Mouse (Mus musculus): ENCODE data around the gene Gmip.

Gene Gmip

DNA sequence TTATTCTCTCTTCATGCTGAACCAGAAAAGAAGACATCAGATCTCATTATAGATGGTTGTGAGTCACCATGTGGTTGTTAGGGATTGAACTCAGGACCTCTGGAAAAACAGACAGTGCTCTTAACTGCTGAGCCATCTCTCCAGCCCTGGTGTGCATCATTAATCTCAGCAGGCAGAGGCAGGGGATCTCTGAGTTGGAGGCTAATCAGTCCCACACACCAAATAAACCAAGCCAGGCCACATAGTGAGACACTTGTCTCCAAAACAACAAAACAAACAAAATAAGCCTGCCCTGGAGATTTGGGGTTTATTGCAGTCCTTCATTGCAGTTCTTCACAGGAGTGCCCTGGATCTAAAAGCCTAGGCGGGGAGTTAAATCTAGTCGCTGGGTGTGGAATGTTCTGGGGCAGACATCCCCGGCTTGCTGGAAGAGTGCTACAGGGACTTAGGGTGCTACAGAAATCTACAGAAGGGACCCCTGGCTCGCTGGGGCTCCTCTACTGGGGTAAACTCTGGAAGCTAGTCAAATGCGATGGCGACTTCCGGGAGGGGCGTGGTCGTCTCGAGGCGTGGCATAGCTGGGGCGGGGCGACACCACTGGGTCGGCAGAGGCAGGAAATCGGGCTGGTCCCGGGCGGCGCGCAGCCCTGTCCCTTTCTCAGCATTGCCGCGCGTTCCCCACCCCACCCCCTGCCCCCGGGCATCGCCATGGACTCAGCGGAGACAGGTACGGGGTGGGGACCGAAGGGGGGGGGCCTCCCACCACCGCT, at the start of gene Gmip:
TSS of gene Gmip (plus strand) at position 586 of the 770 bp plus-strand sequence.
- DNase-seq, result peak; percentile 98

DNA sequence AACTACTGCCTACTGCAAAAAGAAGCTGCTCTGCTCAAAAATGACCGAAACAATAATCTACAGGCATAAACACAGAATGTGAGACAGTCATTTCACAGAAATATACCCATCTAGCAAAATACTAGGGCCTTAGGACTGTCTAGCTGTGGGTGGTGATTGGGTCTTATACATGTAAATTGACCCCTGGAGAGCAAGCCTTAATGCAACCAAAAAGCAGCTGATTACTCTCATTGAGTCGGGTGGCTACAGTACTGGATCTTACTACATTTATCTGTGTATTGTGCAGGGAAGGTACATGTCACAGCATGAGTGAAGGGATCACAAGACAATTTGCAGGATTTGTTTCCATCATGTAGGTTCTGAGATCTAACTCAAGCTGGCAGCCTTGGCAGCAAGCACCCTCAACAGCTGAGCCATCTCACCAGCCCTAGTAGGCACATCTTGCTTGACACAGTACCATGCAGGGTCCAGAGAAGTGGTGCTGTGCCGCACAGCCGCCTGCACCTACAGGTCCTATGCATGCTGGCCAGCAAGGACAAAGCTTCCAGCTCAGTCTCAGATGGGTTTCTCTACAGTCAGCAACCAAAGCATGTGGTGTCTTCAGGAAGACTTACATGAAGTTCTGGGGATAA, 46.5 kb upstream of the Gmip start:
- DNase-seq, result no peak

DNA sequence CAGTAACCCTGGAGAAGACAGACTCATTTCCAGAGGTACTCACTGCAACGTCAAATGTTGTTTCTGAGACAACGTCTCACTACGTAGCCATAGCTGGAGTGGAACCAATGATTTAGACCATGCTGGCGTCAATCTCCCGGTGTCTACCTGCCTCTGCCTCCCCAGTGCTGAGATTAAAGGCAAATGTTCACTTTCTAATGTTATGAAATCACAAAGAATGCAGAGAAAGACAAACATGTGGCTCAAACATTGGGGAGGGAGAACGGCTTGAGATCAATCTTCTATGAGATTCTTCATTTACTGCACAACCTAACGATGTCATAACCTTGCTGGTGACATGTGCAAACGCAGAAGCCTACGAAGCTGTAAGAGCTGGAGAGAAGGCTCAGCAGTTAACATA, 37.3 kb upstream of the Gmip start:
- no peak for DNase-seq

DNA sequence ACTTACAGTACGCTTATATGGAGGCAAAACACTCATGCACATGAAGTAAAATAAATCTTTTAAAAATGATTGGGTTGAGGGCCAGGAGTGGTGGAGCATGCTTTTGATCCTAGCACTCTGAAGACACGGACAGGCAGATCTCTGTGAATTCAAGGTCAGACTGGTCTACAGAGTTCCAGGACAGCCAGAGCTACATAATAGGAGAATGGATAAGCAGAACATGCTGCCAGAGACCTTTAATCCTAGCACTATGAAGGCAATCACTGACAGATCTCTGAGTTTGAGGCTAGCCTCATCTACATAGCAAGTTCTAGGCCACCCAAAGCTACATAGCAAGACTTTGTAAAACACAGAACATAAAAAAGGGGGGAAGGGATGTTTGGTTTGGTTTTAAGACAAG, 36.4 kb upstream of the Gmip start:
- DNase-seq, result peak; percentile 0

DNA sequence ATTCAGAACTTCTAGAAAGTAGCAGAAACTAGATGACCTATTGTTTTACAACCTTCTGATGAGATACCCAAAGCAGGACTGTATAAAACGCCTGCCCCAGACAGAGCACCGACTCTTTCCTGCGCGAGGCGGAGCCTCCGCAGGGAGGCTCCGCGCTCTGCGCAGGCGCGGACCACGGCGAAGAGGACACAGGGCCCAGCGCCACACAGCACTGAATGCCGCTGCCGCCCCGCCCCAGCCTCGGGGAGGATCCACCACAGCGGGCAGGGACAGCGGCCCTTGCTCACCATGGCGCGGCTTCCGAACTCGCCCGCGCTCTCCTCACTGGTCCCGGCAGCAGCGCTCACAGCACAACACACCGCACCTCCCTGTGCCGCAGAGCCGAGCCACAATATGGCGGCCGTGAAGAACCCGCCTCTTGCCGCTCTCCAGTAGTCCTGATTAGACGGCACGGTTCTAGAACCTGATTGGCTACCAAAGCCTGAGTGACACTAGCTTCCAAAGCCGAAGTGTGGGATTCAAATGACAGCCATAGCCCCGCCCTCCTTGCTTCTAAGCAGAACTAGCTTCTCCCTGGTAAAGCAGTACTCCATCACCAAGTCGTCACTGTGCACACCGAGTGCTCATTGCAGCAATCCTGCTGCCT, 33.9 kb upstream of the Gmip start, which contains the start of gene Gm20422:
TSS of gene Gm20422 (minus strand) at position 384 of the 646 bp plus-strand sequence.
- peak; percentile 88 for DNase-seq

DNA sequence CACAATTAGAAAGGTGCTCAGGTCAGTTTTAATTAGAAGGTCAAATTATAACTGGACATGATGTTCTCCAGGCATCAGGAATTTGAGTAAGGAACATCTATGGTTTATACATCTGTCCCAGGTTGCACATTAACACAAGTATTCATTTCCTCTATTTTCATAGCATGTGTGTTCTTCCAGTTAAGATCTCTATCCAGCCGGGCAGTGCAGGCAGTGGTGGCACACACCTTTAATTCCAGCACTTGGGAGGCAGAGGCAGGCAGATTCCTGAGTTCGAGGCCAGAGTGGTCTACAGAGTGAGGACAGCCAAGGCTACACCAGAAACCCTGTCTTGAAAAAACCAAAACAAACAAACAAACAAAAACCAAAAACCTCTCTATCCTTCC, 33.3 kb upstream of the Gmip start:
- no peak for DNase-seq

DNA sequence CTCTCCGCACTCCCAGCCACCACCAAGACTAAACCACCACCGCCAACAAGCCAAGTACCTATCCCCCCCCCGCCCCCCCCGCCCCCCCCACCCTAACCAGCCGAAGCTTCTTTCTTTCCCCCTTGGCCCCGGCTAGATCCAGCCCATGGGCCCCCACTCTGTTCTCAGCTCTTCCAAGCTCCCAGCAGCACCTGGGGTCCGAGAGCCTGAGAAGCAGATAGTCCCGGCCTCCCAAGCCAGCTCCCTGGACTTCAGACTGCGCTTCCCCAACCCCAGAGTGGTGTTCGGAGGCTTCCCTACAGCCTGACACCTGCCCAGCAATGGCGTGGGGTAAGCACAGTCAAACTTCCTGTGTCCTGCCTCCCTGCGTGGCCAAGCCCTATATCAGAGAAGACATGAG, 31.4 kb upstream of the Gmip start:
- DNase-seq, result no peak

DNA sequence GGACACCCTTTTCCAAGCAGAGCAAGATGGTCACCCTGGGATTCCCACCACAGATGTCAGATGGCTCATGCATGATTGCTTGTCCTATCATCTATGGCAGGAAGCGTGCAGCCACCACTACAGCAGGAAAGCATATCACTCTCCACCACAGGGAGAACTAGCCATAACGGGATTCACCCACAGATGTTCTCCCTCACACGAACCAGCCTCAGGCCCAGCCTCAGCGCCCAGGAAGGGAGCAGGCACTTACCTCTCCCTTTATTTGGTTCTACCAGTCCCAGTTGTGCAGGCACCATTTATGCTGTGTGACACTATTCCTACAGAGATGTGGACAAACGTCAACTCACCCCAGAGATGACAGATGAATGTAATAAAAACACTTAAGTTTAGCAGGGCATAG, 19.4 kb upstream of the Gmip start:
- DNase-seq, result peak; percentile 5

DNA sequence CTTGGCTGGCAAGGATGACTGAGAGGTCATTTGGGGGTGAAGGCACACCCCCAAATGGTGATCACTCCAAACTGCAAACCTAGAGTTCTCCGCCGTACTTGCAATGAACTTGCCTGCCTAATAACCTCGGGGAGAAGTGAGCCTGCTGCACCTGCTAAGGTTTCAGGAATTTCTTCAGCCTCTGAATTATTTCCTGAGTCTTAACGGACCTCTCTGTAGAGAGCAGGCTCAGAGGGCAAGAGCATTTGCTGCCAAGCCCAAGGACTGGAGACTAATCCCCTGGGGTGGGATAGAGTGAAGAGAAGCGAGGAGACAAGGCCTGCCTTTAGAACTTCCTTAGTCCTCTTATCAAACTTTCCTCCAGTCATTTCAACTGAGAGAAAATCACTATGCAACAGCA, 18.7 kb upstream of the Gmip start:
- peak; percentile 8 for DNase-seq

DNA sequence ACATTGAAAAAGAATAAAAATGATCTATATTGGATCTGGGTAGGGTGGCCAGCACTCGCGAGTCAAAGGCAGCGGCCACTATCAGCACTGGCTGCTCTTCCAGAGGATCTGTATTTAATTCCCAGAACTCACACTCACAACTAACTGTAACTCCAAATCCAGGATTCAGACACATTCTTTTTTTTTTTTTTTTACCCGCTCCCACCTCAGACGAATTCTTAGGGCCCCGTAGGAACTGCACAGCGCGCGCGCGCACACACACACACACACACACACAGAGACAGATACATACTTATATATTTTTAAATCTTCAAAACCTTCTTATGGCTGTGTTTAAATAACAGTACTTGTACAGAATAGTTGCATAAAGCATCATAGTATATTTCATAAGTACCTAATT, 18.1 kb upstream of the Gmip start:
- DNase-seq, result peak; percentile 46

DNA sequence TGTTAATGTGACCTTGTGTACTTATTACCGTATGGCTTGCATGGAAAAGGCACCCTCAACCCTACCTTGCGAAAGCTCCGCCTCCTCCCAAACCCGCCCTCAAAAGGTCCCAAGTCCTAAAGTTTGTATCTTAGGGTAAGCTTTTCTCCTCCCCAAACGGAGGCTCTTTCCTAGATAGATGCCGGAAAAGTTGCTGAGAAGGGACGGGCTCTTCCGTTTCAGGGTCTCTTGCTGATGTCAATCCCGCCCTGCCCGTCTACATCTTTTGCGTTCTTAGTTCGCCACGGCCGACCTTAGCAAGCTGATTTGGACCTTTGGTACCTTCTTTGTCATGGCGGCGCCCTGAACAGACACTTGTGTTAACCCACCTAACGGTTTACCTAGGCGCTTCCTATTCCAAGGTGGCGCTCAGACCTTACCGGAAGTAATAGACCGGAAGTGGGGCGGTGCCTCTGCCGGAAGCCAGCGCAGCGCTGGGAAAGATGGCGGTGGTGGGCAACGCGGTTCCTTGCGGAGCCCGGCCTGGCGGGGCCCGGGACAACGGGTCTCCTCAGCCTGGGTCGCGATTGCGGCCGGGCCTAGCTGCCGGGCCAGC, 17.6 kb upstream of the Gmip start, which contains the start of the genes Atp13a1 and Zfp866:
TSS of gene Atp13a1 (plus strand) at position 391 of the 595 bp plus-strand sequence.
TSS of gene Zfp866 (minus strand) at position 406 of the 595 bp plus-strand sequence.
- peak; percentile 92 for DNase-seq

DNA sequence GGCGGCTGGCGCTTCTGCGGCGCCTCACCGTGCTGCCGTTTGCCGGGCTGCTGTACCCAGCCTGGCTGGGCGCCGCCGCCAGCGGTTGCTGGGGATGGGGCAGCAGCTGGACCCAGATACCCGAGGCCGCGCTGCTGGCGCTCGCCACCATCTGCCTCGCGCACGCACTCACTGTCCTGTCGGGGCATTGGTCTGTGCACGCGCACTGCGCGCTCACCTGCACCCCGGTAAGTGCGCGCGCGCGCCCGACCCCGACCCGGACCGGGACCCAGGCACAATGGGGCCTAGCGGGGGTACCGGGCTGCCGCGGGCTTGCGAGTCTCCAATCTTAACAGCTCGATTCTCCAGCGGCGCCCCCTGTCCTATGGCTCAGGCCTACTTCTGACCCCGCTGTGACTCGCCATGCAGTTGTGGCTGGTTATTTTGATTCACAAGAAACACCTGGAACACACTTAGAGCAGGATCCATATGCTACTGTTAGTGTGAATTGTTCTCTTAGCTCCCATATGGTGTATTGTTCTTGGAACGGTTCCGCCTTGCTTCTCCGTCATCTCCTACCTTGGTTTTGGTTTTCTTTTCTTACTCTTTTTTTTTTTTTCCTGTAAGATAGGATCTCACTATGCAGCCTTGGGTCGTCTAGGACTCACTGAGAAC, 16.9 kb upstream of the Gmip start:
- peak; percentile 78 for DNase-seq

DNA sequence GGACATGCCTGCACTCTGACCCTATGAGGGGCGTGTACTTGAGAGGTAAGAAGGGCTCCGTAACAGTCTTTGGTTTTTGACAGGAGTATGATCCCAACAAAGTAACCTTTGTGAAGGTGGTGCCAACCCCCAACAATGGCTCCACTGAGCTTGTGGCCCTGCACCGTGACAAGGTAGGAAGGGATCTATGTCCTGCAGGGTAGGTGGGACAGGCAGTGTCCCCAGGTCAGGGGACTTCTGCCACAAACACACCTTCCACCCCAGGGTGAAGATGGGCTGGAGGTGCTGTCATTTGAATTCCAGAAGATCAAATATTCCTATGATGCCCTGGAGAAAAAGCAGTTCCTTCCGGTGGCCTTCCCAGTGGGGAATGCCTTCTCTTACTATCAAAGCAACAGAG, 14.8 kb upstream of the Gmip start:
- peak; percentile 4 for DNase-seq

DNA sequence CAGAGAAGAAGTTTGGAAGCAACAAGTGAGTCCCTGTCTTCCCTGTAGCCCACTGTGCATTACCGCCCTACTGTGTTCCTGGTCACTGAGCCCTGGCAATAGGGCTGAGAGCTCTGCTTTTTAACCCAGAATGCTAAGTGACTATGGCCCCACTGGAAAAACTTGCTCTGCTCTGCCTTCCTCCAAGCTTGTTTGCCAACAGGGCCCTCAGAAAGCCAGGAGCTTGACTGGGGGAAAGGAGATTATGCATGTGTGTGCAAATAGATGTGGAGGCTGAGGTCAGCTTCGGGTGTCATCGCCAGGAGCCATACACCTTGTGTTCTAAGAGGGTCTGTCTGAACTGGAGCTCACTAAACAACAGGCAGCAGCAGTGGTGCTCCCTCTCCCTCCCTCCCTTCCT, 14.4 kb upstream of the Gmip start:
- peak; percentile 3 for DNase-seq

DNA sequence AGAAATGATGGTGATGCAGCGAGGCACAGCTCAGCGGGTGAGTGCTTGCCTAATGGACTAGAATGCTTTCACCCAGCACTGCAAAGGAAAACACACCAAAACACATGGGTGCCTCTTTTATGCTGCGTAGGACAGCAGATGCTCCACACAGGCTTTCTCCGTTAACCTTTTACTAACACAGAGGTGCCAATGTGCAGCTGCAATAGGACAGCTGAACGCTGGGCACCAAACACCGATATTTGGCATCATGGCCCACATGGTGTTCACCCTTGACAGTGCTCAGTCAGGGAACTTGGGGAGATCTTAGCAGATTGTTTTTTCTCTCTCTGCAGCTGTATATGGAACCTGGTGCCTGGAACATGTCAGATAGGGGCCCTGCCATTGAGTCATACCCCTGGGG, 13.6 kb upstream of the Gmip start:
- peak; percentile 1 for DNase-seq

DNA sequence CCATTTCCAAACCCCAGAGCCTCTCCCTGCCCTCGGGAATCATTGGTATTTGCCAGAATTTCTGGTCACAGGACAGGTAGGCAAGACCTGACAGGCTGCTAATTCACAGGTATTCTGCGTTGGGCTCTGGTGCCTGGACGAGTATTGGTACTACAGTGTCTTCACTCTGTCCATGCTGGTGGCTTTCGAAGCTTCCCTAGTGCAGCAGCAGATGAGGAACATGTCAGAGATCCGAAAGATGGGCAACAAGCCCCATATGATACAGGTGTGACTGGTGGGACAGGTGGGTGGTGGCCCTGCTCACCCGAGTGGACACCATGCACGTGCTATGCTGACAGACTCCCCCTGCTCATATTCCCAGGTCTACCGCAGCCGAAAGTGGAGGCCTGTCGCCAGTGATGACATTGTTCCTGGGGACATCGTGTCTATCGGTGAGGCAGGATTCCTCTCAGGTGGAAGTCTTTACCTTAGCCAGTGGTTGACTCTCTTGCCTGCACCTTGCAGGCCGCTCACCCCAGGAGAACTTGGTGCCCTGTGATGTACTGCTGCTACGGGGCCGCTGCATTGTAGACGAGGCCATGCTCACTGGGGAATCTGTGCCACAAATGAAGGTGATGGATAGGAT, 11.6 kb upstream of the Gmip start:
- DNase-seq, result peak; percentile 3

DNA sequence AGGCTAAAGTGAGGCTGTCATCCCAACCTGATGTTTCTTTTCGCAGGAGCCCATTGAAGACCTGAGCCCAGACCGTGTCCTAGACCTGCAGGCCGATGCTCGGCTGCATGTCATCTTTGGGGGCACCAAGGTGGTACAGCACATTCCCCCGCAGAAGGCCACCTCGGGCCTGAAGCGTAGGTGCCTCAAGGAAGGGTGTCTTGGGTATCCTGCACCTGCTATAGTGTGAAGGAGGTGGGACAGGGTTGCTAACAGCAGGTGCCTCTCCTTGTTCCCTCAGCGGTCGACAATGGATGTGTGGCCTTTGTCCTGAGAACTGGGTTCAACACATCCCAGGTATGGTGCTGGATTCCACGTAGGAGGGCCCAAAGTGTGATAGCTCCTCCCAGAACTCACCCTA, 10.8 kb upstream of the Gmip start:
- peak; percentile 2 for DNase-seq

DNA sequence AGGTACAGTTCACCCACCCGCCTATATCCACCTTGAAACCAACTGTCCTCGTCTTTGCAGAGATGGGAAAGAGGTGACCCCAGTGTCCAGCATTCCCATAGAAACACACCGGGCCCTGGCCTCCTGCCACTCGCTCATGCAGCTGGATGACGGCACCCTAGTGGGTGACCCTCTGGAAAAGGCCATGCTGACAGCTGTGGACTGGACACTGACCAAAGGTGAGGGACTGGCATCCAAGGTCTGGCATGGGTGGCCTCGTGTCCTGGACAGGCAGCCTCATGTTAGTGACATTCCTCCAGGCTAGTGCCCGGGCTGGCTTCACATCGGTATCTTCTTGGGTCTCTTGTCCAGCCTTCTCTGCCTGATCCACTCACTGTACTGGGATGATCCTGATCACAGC, 9.2 kb upstream of the Gmip start:
- DNase-seq, result peak; percentile 9

DNA sequence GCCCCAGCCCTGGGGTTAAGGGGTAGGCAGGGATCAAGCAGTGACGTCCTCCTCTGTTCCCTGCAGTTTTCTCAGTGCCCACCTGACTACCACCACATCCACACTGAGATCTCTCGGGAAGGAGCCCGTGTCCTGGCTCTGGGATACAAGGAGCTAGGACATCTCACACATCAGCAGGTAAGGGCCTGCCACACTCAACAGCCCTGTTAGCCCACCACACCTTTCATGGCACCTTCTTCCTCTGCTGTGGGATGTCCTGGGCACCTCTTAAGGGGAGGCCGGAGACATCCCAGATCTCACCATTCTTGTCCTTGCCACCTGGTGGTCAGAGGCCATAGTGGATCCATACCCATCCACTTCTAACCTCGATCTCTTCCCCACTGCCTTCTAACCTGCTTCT, 8.5 kb upstream of the Gmip start:
- peak; percentile 9 for DNase-seq

DNA sequence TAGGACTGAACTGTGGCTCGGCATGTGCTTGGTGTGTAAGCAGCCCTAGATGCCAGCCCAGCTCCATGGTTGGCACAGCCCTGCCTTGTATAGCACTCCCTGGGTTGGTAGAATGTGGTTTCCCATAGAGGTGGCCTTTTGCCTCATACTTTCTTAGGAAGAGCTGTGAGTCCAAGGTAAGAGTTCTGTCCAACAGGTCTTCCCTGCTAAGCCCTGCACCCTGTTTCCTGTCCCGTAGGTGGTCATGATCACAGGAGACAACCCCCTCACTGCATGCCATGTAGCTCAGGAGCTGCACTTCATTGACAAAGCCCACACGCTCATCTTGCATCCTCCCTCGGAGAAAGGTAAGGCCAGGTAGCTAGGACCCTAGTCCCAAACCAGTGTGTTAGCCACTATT, 6.7 kb upstream of the Gmip start:
- peak; percentile 1 for DNase-seq

DNA sequence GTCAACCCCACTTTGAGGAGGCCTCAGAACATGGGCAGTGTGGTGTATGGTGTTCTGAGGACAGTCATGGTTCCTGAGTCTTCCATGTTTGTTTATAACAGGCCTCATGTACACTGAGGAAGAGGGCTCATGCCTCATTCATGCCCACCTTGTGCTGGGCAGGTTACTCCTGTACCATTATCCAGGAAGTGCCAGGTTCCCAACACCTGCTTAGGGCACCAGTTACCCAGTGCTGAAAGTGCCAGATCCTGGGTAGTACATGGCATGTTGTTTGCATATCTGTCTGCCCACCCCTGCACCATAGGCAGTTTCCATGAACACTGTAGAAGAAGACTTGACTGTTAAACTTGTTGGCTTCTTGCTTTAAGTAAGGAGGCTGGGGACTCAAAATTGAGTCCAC, 6.3 kb upstream of the Gmip start:
- DNase-seq, result peak; percentile 1

DNA sequence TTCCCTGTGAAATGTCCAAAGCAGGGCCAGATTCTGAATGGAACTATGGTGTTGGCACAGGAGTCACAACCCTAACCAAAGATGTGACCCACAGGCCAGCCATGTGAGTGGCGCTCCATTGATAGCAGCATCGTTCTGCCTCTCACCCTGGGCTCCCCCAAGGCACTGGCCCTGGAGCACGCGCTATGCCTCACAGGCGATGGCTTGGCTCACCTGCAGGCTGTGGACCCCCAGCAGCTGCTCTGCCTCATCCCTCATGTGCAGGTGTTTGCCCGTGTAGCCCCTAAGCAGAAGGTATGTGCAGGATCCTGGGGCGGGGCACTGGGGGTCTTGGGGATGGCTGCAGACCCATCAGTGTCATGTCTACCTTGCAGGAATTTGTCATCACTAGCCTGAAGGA, 5.1 kb upstream of the Gmip start:
- DNase-seq, result peak; percentile 10

DNA sequence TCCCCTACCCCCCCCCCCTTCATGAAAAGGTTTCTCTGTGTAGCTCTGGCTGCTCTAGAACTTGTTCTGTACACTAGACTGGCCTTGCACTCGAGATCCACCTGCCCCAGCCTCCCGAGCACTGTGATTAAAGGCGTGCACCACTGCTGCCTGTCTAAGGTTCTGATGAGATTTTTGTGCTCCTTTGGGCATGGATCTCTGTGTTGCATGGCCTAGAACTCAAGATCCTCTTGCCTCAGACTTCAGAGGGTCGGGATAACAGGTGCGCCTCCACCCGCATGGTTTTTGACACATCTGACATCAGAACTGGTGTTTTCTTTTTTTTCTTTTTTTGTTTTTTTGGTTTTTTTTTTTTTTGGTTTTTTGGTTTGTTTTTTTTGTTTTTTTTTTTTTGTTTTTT, 3.9 kb upstream of the Gmip start:
- DNase-seq, result peak; percentile 4

All from thymus, postnatal 4 days (tissue).